Mouse (Mus musculus) forebrain, embryonic 16.5 days (tissue): ENCODE data around the gene Fam20b. TPM values are rescaled to one million over a fixed set of nuclear protein-coding genes. Genes with fewer than 3 reads are reported as not detected.
"Not testable (repeated sequence)": the region's sequence is repeated elsewhere in the genome, so short reads cannot be mapped to it uniquely, and the experiment has no call there.

Experiments used
- ATAC-seq: fragments of 200-750 bp; cut with Nextera tagmentation; 2 replicates; pipeline ENCODE4 v1.8.0; 2017; ENCODE audit warnings: mild to moderate bottlenecking, moderate library complexity
- H3K27ac ChIP-seq: fragments of 300-500 bp; sonication (generic); 2 replicates; pipeline ENCODE4 v1.5.1; 2014; ENCODE audit warnings: low read length, control low read depth
- H3K27me3 ChIP-seq: fragments of 300-500 bp; sonication (generic); replicated peaks from 2 replicates; pipeline ENCODE4 v1.6.1; 2014; ENCODE audit warnings: low read length; ENCODE audit not compliant: control insufficient read depth, insufficient read depth
- H3K36me3 ChIP-seq: fragments of 300-500 bp; sonication (generic); 2 replicates; pipeline ENCODE4 v1.6.1; 2014; ENCODE audit not compliant: control insufficient read depth, insufficient read depth
- H3K4me1 ChIP-seq: fragments of 300-500 bp; sonication (generic); replicated peaks from 2 replicates; pipeline ENCODE4 v1.6.1; 2014; ENCODE audit warnings: low read length; ENCODE audit not compliant: control insufficient read depth, insufficient read depth
- H3K4me2 ChIP-seq: fragments of 300-500 bp; sonication (generic); 2 replicates; pipeline ENCODE4 v1.6.1; 2014; ENCODE audit warnings: mild to moderate bottlenecking, low read length, control low read depth
- H3K4me3 ChIP-seq: fragments of 300-500 bp; sonication (generic); replicated peaks from 2 replicates; pipeline ENCODE4 v1.5.1; 2014; ENCODE audit warnings: mild to moderate bottlenecking, low read length, control low read depth
- H3K9ac ChIP-seq: fragments of 300-500 bp; sonication (generic); replicated peaks from 2 replicates; pipeline ENCODE4 v1.6.1; 2014; ENCODE audit warnings: low read depth, low read length, control low read depth
- H3K9me3 ChIP-seq: fragments of 300-500 bp; sonication (generic); 2 replicates; pipeline ENCODE4 v1.6.1; 2016; ENCODE audit warnings: low read length; ENCODE audit not compliant: control insufficient read depth
- WGBS: fragments of 180-500 bp; shearing (Covaris S2); extraction: QIAGEN DNeasy Blood & Tissue Kit; methylation state at CpG from one replicate; pipeline ENCODE4 v1.1.7; 2014; 5-methylcytosine and 5-hydroxymethylcytosine counted together
- polyA plus RNA-seq: library from polyadenylated mRNA; unstranded; fragments of >200 nt; fragmentation: Nextera tagmentation; extraction: Ambion mirVana; gene quantifications from 2 replicates; pipeline ENCODE4 v1.2.1, GENCODE M21; 2015

Fam20b gene
- polyA plus RNA-seq, 1 experiment from 2014 or later = 27.2 TPM

GRCm38 (mm10) chr1:156665777-156666176 is 53.1 kb downstream of the Fam20b start:
- Histone ChIP-seq H3K27me3 (no peaks in the 10 kb centered on the region), H3K9me3 (no peaks in the 10 kb centered on the region), H3K36me3 (no peaks in the 10 kb centered on the region), H3K27ac (no peak overlapping the region), H3K4me2 (no peak overlapping the region), H3K9ac (no peak overlapping the region), H3K4me3 (no peak overlapping the region), H3K4me1 (no peaks in the 10 kb centered on the region)
- no peak for ATAC-seq
- WGBS = 91% methylated on average over 8 of the region's 8 CpGs

- not testable (repeated sequence) for H3K36me3 ChIP-seq, H3K27ac ChIP-seq, H3K4me2 ChIP-seq, H3K4me3 ChIP-seq, H3K9me3 ChIP-seq, ATAC-seq, H3K4me1 ChIP-seq, H3K9ac ChIP-seq, H3K27me3 ChIP-seq
- 68% methylated on average over 18 of the region's 21 CpGs for WGBS
Measured at GRCm38 (mm10) chr1:156660660-156661236, 58.1 kb downstream of the Fam20b start.

GRCm38 (mm10) chr1:156659906-156660659 is 58.8 kb downstream of the Fam20b start:
- no peak overlapping the region for H3K9ac ChIP-seq
- H3K4me2 ChIP-seq = no peak overlapping the region
- WGBS = 87% methylated on average over 13 of the region's 13 CpGs
- no peak overlapping the region for H3K27ac ChIP-seq
- no peaks in the 10 kb centered on the region for H3K27me3 ChIP-seq
- H3K9me3 ChIP-seq = no peaks in the 10 kb centered on the region
- H3K4me1 ChIP-seq = no peaks in the 10 kb centered on the region
- H3K4me3 ChIP-seq = no peak overlapping the region
- ATAC-seq = no peak
- no peaks in the 10 kb centered on the region for H3K36me3 ChIP-seq

- WGBS = 94% methylated on average over 5 of the region's 5 CpGs
Measured at GRCm38 (mm10) chr1:156658676-156659075, 60.2 kb downstream of the Fam20b start.

GRCm38 (mm10) chr1:156657523-156657922 is 61.4 kb downstream of the Fam20b start:
- no peak for ATAC-seq
- H3K4me1 ChIP-seq = no peaks in the 10 kb centered on the region

More at GRCm38 (mm10) chr1:156658676-156659075, 60.2 kb downstream of the Fam20b start:
- Histone ChIP-seq H3K4me3 (no peak overlapping the region), H3K27ac (no peak overlapping the region), H3K36me3 (no peaks in the 10 kb centered on the region), H3K4me1 (no peaks in the 10 kb centered on the region), H3K4me2 (no peak overlapping the region), H3K27me3 (no peaks in the 10 kb centered on the region), H3K9ac (no peak overlapping the region), H3K9me3 (no peaks in the 10 kb centered on the region)
- ATAC-seq = no peak

GRCm38 (mm10) chr1:156654735-156655530 is 64.0 kb downstream of the Fam20b start:
- Histone ChIP-seq H3K9me3 (no peaks in the 10 kb centered on the region), H3K36me3 (no peaks in the 10 kb centered on the region), H3K4me3 (no peak overlapping the region), H3K9ac (no peak overlapping the region), H3K27me3 (no peaks in the 10 kb centered on the region), H3K4me1 (no peaks in the 10 kb centered on the region), H3K27ac (no peak overlapping the region), H3K4me2 (no peak overlapping the region)
- WGBS = 76% methylated on average over 13 of the region's 13 CpGs
- ATAC-seq = no peak

More at GRCm38 (mm10) chr1:156657523-156657922, 61.4 kb downstream of the Fam20b start:
- Histone ChIP-seq H3K27me3 (no peaks in the 10 kb centered on the region), H3K4me2 (no peak overlapping the region), H3K4me3 (no peak overlapping the region), H3K36me3 (no peaks in the 10 kb centered on the region), H3K9me3 (no peaks in the 10 kb centered on the region), H3K27ac (no peak overlapping the region), H3K9ac (no peak overlapping the region)
- WGBS = 87% methylated on average over 4 of the region's 4 CpGs

GRCm38 (mm10) chr1:156652189-156652822 is 66.6 kb downstream of the Fam20b start:
- no peak overlapping the region for H3K27ac ChIP-seq
- no peaks in the 10 kb centered on the region for H3K9me3 ChIP-seq
- 66% methylated on average over 6 of the region's 6 CpGs for WGBS
- no peak overlapping the region for H3K9ac ChIP-seq
- H3K4me1 ChIP-seq = no peaks in the 10 kb centered on the region
- no peaks in the 10 kb centered on the region for H3K36me3 ChIP-seq
- H3K4me2 ChIP-seq = no peak overlapping the region
- no peak for ATAC-seq
- H3K4me3 ChIP-seq = no peak overlapping the region
- H3K27me3 ChIP-seq = no peaks in the 10 kb centered on the region

GRCm38 (mm10) chr1:156650631-156651030 is 68.3 kb downstream of the Fam20b start:
- no peak overlapping the region for H3K4me2 ChIP-seq
- H3K9me3 ChIP-seq = no peaks in the 10 kb centered on the region
- no peaks in the 10 kb centered on the region; the same call in none of the 2 replicates for H3K4me1 ChIP-seq
- H3K36me3 ChIP-seq = no peaks in the 10 kb centered on the region
- no peak overlapping the region for H3K9ac ChIP-seq
- no peak overlapping the region for H3K4me3 ChIP-seq
- H3K27ac ChIP-seq = no peak overlapping the region
- WGBS = 79% methylated on average over 9 of the region's 9 CpGs
- no peaks in the 10 kb centered on the region for H3K27me3 ChIP-seq
- peak; percentile 28; the same call in 1 of the 2 replicates for ATAC-seq

GRCm38 (mm10) chr1:156648705-156649104 is 70.2 kb downstream of the Fam20b start:
- WGBS = 37% methylated on average over 2 of the region's 2 CpGs
- Histone ChIP-seq H3K9me3 (no peaks in the 10 kb centered on the region), H3K4me3 (no peak overlapping the region), H3K4me1 (peaks cover 9% of the 10 kb centered on the region), H3K9ac (no peak overlapping the region), H3K36me3 (no peaks in the 10 kb centered on the region), H3K4me2 (no peak overlapping the region), H3K27ac (no peak overlapping the region), H3K27me3 (no peaks in the 10 kb centered on the region)
- no peak for ATAC-seq
